Mouse (Mus musculus) liver, embryonic 18 days (tissue): Measurements from ENCODE around the gene Aldh9a1. TPM values are rescaled to one million over a fixed set of nuclear protein-coding genes. Genes with fewer than 3 reads are reported as not detected.

ENCODE experiments used
- polyA plus RNA-seq: library from polyadenylated mRNA; depleted of rRNA; stranded (reverse); fragments of >200 nt; gene quantifications from 2 replicates; pipeline ENCODE4 v1.2.3, GENCODE M21; 2012; rRNA removed

The Aldh9a1 gene
- polyA plus RNA-seq, result 40.0 and 40.3 TPM in 2 replicates

DNA sequence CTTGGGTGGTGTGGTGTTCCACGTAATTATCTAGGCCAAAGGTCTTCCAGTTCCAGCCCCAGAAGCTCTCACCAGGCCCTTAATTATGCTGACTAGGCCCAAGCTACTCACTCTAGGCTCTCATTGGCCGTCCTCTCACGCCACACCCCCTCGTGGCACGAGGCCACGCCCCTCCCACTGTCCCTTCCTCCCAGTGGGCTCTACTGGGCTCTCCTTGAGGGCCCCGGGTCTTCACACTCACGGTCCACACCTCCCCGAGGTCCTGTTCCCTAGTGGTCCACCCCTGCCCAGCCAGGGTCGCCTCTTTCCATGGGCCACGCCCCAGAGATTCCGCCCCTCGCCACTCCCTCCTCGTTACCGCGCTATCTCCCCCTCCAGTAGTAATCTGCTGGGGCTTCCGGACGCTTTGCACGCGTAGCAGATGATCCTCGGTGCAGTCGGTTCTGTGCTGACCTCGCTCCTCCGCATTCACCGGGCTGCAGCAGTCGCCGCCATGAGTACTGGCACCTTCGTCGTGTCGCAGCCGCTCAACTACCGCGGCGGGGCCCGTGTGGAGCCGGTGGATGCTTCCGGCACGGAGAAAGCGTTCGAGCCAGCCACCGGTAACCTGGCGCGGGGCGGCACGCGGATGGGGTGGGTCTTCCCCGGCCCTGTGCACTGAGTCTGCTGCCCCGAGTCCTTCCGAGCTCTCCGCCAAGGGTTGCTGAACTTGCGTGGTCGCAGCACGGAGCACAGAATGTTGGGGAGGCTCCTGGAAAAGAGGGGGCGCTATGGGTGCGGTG lies at the start of gene Aldh9a1:
Gene Aldh9a1 (plus strand): TSS at position 177 of the 782 bp plus-strand sequence.

DNA sequence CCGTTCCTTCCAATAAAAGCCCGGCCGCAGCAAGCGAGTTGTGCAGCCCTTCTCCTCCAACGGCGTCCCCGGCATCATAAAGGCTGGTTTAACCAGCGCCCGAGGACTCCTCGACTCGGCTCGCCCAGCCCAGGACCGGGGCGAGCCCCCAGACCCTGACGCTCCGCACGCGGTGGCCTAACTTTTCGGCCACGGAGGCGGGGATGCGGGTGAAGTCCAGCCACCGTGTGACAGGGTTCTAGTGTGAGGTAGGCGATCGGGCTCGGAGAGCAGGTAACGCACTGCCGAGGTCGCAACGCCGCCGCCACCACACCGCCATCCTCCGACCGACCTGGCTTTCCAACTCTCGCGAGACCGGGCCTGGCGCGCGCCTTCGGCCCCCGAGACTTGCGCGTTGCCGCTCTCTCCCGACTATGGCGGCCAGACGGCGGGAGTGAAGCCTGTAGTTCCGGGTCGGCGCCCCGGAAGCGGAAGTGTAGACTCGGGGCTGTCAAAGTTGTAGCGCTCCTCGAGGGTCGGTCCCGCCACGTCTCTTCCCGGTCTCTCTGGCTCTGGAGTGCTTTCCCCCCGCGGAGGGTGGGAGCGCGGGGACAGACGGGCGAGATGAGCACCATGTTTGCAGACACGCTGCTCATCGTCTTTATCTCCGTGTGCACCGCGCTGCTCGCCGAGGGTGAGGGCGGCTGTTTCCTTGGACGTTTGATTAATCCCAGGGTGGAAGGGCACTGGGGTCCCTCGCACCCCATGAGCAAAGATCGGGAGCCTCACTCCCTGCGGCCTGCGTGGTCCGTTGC lies 41.3 kb upstream of the Aldh9a1 start, which contains the start of gene Tmco1:
Gene Tmco1 (plus strand): TSS at position 118 of the 794 bp plus-strand sequence.

DNA sequence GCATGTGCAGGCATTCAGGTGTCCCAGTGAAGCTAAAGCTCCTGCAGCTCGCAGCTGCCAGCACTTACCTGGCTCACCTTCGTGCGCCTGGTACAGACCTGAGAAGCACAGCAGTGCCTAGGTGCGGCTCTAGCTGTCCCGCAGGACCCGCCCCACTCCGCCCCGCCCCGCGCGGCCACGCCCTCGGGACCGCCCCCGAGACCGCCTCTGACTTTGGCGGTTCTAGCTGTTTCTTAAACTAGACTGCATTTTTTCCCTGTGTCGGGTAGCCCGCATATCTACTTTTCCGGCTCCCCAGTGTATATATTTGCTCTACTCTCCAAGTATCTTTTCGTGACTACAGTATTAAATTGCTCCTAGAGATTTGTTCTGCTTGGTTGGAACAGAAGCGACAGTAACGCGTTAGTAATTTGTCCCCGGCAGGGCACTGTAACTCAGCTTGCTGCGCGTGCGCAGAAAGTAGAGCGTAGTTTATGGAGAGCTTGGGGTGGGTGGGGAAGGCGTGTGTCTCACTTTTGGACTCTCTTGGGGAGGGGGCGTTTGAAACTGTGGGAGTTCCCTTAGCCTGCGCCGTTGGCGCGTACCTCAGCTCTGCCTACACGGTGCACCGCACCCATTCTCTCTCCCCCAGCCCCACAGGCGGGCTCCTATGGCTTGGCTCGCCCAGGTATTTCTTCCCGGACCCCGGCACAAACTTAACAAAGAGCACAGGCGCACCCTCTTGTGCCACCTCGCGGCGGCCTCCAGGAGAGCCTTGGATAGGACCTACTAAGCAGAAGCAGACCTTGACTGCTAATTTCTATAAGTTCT lies 44.1 kb downstream of the Aldh9a1 start, which contains the start of gene Mgst3:
Gene Mgst3 (minus strand): TSS at position 159 of the 810 bp plus-strand sequence.

Other genes starting within 250 kb of the Aldh9a1 start
- gene Uck2, start 64.7 kb upstream of the Aldh9a1 start, polyA plus RNA-seq, result 11.9 and 13.6 TPM in 2 replicates
- 53.2 and 53.3 TPM in 2 replicates for gene Tmco1, start 41.6 kb upstream of the Aldh9a1 start, polyA plus RNA-seq
- gene Mgst3, start 43.9 kb downstream of the Aldh9a1 start, polyA plus RNA-seq, result 147 and 156 TPM in 2 replicates
- gene Lrrc52, start 116.8 kb downstream of the Aldh9a1 start, polyA plus RNA-seq, result not detected in 2 replicates
- gene Rxrg, start 248.4 kb downstream of the Aldh9a1 start, polyA plus RNA-seq, result 0.07 and 0.08 TPM in 2 replicates